Mouse (Mus musculus) bone marrow macrophage, adult 2 months (primary cell): ENCODE results near the gene Eif4ebp2.
"Not testable (repeated sequence)": the region's sequence is repeated elsewhere in the genome, so short reads cannot be mapped to it uniquely, and the experiment has no call there.

Source experiments
- CTCF ChIP-seq: IDR thresholded peaks from 2 replicates; pipeline ENCODE4 v1.5.1; 2012; ENCODE audit warnings: low read depth, mild to moderate bottlenecking, low read length, moderate library complexity
- POLR2A ChIP-seq: IDR thresholded peaks from 2 replicates; pipeline ENCODE4 v1.6.1; 2012; ENCODE audit warnings: mild to moderate bottlenecking, low read depth, low read length, borderline replicate concordance

- not testable (repeated sequence) for TF ChIP-seq CTCF, POLR2A
Measured at GRCm38 (mm10) chr10:61453171-61453570, 710 bp upstream of the Eif4ebp2 start.
